Mouse (Mus musculus) limb, embryonic 14.5 days (tissue): Measurements from ENCODE around the gene Izumo2. TPM values are rescaled to one million over a fixed set of nuclear protein-coding genes. Genes with fewer than 3 reads are reported as not detected.

Experiments used
- ATAC-seq: fragments of 200-750 bp; cut with Nextera tagmentation; 2 replicates; pipeline ENCODE4 v1.8.0; 2017; ENCODE audit warnings: low read depth, moderate number of reproducible peaks, moderate TSS enrichment; ENCODE audit not compliant: low FRiP score
- DNase-seq: peaks from one replicate; pipeline ENCODE4 v3.0.0-alpha.2; 2015; ENCODE audit warnings: low spot score
- H3K27ac ChIP-seq: fragments of 300-500 bp; sonication (generic); replicated peaks from 2 replicates; pipeline ENCODE4 v1.5.1; 2014; ENCODE audit warnings: low read depth, mild to moderate bottlenecking, low read length, moderate library complexity, mixed read lengths
- H3K27me3 ChIP-seq: fragments of 300-500 bp; sonication (generic); 2 replicates; pipeline ENCODE4 v1.6.1; 2014; ENCODE audit warnings: low read length, mixed read lengths; ENCODE audit not compliant: control insufficient read depth, insufficient read depth
- H3K36me3 ChIP-seq: fragments of 300-500 bp; sonication (generic); 2 replicates; pipeline ENCODE4 v1.6.1; 2014; ENCODE audit warnings: mild to moderate bottlenecking, low read length, moderate library complexity, mixed read lengths; ENCODE audit not compliant: control insufficient read depth, insufficient read depth
- H3K4me1 ChIP-seq: fragments of 300-500 bp; sonication (generic); 2 replicates; pipeline ENCODE4 v1.6.1; 2014; ENCODE audit warnings: antibody characterized with exemption, low read length, mixed read lengths; ENCODE audit not compliant: control insufficient read depth, insufficient read depth
- H3K4me2 ChIP-seq: fragments of 300-500 bp; sonication (generic); replicated peaks from 2 replicates; pipeline ENCODE4 v1.6.1; 2014; ENCODE audit warnings: low read depth, mild to moderate bottlenecking, low read length, moderate library complexity; ENCODE audit not compliant: severe bottlenecking
- H3K4me3 ChIP-seq: fragments of 300-500 bp; sonication (generic); replicated peaks from 2 replicates; pipeline ENCODE4 v1.5.1; 2014; ENCODE audit warnings: low read length
- H3K9ac ChIP-seq: fragments of 300-500 bp; sonication (generic); 2 replicates; pipeline ENCODE4 v1.6.1; 2014; ENCODE audit warnings: mild to moderate bottlenecking, low read depth, low read length, moderate library complexity; ENCODE audit not compliant: severe bottlenecking
- H3K9me3 ChIP-seq: fragments of 300-500 bp; sonication (generic); 2 replicates; pipeline ENCODE4 v1.6.1; 2016; ENCODE audit warnings: low read length; ENCODE audit not compliant: control insufficient read depth
- POLR2A ChIP-seq: fragments of 200-500 bp; IDR thresholded peaks from 2 replicates; pipeline ENCODE4 v1.8.0; 2012; ENCODE audit warnings: inconsistent platforms, mild to moderate bottlenecking, moderate library complexity, borderline replicate concordance; ENCODE audit not compliant: insufficient read depth, insufficient read length; ENCODE audit errors: extremely low read depth
- WGBS: fragments of 180-500 bp; shearing (Covaris S2); extraction: QIAGEN DNeasy Blood & Tissue Kit; methylation state at CpG from one replicate; pipeline ENCODE4 v1.1.7; 2014; 5-methylcytosine and 5-hydroxymethylcytosine counted together
- polyA plus RNA-seq, 2 experiments: library from polyadenylated mRNA; depleted of rRNA in 1 of 2; stranded (reverse) in 1 of 2; unstranded in 1 of 2; fragments of >200 nt; fragmentation: Nextera tagmentation in 1 of 2; extraction: Ambion mirVana in 1 of 2; gene quantifications; 2 replicates each; pipeline versions ENCODE4 v1.2.1 to v1.2.3; 2012 to 2014

Izumo2 gene
- polyA plus RNA-seq (2012; rRNA removed), result not detected in 2 replicates
- polyA plus RNA-seq (2014; fragmentation: Nextera tagmentation; extraction: Ambion mirVana), result not detected in 2 replicates

DNA sequence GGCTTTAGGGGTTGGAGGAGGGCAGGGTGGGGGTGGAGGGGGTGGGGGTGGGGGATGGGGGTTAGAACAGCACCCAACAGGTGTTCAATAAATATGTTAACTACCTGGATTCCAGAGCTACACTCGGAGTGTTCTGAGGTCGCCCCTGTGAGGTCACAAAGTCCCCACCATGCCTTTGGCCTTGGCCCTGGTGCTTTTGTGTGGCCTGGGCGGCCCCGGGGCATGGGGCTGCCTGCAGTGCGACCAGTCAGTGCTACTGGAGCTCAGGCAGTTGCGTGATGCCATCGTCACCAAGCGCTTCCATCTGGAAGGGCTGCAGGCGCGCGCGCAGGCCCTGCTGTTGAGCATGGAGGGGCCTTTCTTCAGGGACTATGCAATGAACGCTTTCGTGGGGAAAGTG is at the start of gene Izumo2:
TSS of gene Izumo2 (plus strand) at position 169 of the 400 bp plus-strand sequence.
- TF ChIP-seq POLR2A, result no peak
- H3K9ac ChIP-seq, result no peak within 1 kb of the TSS
- H3K9me3 ChIP-seq, result no peaks in the 10 kb centered on the region
- WGBS, result 67% methylated on average over 12 of the region's 14 CpGs
- no peaks in the 10 kb centered on the region for H3K27me3 ChIP-seq
- H3K4me2 ChIP-seq, result no peak within 1 kb of the TSS
- ATAC-seq (no peak), DNase-seq (no peak)
- H3K4me1 ChIP-seq, result no peaks in the 10 kb centered on the region
- no peaks in the 10 kb centered on the region for H3K36me3 ChIP-seq
- no peak within 1 kb of the TSS for H3K27ac ChIP-seq
- no peak within 1 kb of the TSS for H3K4me3 ChIP-seq

DNA sequence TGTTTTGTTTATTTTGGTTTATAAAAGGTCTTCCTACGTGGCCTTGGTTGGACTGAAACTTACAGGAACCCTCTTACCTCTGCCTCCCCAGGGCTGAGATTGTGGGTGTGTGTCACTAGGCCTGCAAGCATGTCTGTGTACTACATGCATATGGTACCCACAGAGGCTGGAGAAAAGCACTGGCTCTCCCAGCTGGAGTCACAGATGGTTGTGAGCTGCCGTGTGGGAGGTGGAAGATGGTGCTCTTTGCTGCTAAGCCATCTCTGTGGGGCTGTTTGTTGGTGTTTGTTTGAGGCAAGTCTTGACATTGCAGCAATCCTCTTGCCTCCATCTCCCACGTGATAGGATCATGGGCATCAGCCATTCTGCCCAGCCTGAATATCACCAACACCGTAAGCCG is 47.3 kb upstream of the Izumo2 start:
- no peak for ATAC-seq
- DNase-seq, result no peak
- 76% methylated on average over 5 of the region's 5 CpGs for WGBS
- TF ChIP-seq POLR2A, result no peak
- Histone ChIP-seq H3K9me3 (no peaks in the 10 kb centered on the region), H3K4me3 (no peak overlapping the region), H3K9ac (no peak overlapping the region), H3K27ac (no peak overlapping the region), H3K27me3 (no peaks in the 10 kb centered on the region), H3K4me1 (no peaks in the 10 kb centered on the region), H3K4me2 (no peak overlapping the region), H3K36me3 (no peaks in the 10 kb centered on the region)

DNA sequence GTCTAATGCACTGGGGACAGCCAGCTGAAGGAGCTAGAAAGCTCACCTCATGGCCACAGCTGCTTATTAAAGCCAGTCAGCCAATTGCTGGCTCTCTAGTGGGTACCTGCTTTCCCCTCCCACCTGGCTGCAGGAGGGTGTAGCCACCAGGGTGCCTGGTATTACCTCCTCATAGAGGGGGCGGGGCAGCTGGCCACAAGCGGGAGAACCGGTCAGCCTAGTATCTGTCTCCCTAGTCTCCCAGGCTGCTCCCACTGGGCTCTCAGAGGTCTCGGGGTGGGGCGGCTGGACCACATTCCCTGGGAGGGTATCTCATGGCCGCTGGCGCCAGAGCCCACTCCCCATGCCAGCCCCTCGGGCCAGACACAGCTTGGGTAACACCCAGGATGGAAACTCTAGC is 46.4 kb upstream of the Izumo2 start:
- no peaks in the 10 kb centered on the region for H3K4me1 ChIP-seq
- no peaks in the 10 kb centered on the region for H3K36me3 ChIP-seq
- DNase-seq (no peak), ATAC-seq (no peak)
- no peak overlapping the region for H3K4me3 ChIP-seq
- whole genome bisulfite sequencing, result 10% methylated on average over 8 of the region's 8 CpGs
- no peaks in the 10 kb centered on the region for H3K9me3 ChIP-seq
- H3K27me3 ChIP-seq, result no peaks in the 10 kb centered on the region
- no peak for TF ChIP-seq POLR2A
- no peak overlapping the region for H3K27ac ChIP-seq
- no peak overlapping the region for H3K4me2 ChIP-seq
- H3K9ac ChIP-seq, result no peak overlapping the region

DNA sequence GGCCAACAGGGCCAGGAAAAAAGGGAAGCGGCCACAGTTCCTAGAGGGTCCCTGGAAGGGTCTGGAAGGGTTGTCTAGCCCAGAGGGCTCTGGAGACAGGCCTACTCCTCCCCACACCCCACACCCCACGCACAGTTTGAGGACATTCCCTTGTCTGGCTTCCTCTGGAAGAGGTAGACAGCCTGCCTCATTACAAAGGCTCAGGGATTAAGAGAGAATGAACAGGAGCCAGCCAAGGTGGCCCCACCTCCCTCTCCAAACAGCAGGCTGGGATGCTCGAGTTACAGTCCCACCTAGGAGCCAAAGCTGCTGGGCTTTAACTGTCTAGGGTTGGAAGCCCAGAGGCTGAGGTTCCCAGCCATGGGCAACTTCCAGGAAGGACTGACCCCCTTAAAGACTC is 46.0 kb upstream of the Izumo2 start:
- Histone ChIP-seq H3K36me3 (no peaks in the 10 kb centered on the region), H3K9ac (no peak overlapping the region), H3K27me3 (no peaks in the 10 kb centered on the region), H3K4me1 (no peaks in the 10 kb centered on the region), H3K9me3 (no peaks in the 10 kb centered on the region), H3K4me3 (no peak overlapping the region), H3K27ac (no peak overlapping the region), H3K4me2 (no peak overlapping the region)
- 14% methylated on average over 3 of the region's 3 CpGs for WGBS
- DNase-seq (no peak), ATAC-seq (no peak)
- no peak for TF ChIP-seq POLR2A

DNA sequence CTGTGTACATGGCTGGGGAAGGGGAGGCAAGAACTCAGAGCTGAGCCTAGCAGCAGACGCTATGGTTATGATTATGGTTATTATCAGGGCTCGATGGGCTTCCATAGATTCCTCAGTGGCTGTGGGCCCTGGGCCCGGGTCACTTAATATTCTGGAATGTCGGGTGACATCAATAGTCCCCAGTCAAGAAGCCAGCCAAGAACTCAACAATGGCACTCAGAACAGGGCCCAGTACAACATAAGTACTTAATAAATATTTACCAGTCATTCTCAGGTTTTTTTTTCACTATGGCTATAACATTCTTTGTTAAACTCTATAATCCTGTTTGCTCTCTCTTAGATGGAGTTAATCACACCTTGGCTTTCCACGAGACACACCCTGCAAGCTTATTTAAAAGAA is 45.0 kb upstream of the Izumo2 start:
- 76% methylated on average over 5 of the region's 5 CpGs for WGBS
- no peak overlapping the region for H3K27ac ChIP-seq

DNA sequence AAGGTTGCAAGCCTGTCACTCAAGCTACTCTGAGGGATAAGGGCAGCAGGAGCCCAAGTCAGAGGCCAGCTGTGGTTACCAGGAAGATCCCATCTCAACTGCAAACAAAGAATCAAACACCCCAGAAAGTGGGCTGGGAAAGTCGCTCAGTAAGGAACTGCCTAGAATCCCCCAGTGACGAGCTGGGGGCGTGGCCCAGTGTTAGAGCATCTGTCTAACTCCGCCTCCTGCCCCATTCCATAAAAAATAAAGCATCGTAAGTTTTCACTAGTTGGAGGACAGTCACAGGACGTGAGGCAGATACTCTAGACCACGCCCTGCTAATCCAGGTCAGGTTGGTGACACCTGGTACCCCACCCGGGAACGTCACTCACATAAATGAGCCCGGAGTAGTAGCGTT is 43.8 kb upstream of the Izumo2 start:
- Histone ChIP-seq H3K9ac (no peak overlapping the region), H3K27me3 (peaks cover 6% of the 10 kb centered on the region; the same call in 1 of the 2 replicates), H3K9me3 (no peaks in the 10 kb centered on the region), H3K4me3 (no peak overlapping the region), H3K27ac (no peak overlapping the region), H3K36me3 (no peaks in the 10 kb centered on the region), H3K4me2 (no peak overlapping the region), H3K4me1 (no peaks in the 10 kb centered on the region)
- ATAC-seq (no peak), DNase-seq (no peak)
- no peak for TF ChIP-seq POLR2A
- WGBS, result 35% methylated on average over 11 of the region's 11 CpGs

More for the DNA sequence above, 45.0 kb upstream of the Izumo2 start:
- Histone ChIP-seq H3K9ac (no peak overlapping the region), H3K4me3 (no peak overlapping the region), H3K4me1 (no peaks in the 10 kb centered on the region), H3K27me3 (peaks cover 3% of the 10 kb centered on the region; the same call in 1 of the 2 replicates), H3K9me3 (no peaks in the 10 kb centered on the region), H3K36me3 (no peaks in the 10 kb centered on the region), H3K4me2 (no peak overlapping the region)
- no peak for TF ChIP-seq POLR2A
- ATAC-seq, result no peak
- no peak for DNase-seq
